Mouse (Mus musculus): ENCODE data around the gene Fbxl15. TPM values are rescaled to one million over a fixed set of nuclear protein-coding genes. Genes with fewer than 3 reads are reported as not detected.

The Fbxl15 gene
- polyA plus RNA-seq, 1 experiment = 15.3 TPM

- no peak overlapping the region for H3K4me2 ChIP-seq (ENCODE audit: low read depth)
- peaks cover 20% of the 10 kb centered on the region for H3K27me3 ChIP-seq (ENCODE audit: control insufficient read depth, insufficient read depth, insufficient read length)
- no peaks in the 10 kb centered on the region for H3K79me2 ChIP-seq (ENCODE audit: control insufficient read depth, insufficient read depth)
- H3ac ChIP-seq (ENCODE audit: control insufficient read depth, insufficient read length) = no peak overlapping the region
- H3K4me3 ChIP-seq = no peak overlapping the region
- TF ChIP-seq CEBPB (IDR thresholded peaks at IDR 0.05; ENCODE audit: insufficient read depth, poor library complexity, severe bottlenecking) = no peak
- TF ChIP-seq POLR2AphosphoS2 (IDR thresholded peaks at IDR 0.05; ENCODE audit: insufficient read length, low read depth) = peak; percentile 44
- H3K36me3 ChIP-seq (ENCODE audit: control insufficient read depth, insufficient read depth) = peaks cover 5% of the 10 kb centered on the region
Observed at GRCm38 (mm10) chr19:46314872-46315742, 12.9 kb upstream of the Fbxl15 start.

GRCm38 (mm10) chr19:46315752-46316610, 12.0 kb upstream of the Fbxl15 start:
- no peak overlapping the region for H3K4me3 ChIP-seq

DNA sequence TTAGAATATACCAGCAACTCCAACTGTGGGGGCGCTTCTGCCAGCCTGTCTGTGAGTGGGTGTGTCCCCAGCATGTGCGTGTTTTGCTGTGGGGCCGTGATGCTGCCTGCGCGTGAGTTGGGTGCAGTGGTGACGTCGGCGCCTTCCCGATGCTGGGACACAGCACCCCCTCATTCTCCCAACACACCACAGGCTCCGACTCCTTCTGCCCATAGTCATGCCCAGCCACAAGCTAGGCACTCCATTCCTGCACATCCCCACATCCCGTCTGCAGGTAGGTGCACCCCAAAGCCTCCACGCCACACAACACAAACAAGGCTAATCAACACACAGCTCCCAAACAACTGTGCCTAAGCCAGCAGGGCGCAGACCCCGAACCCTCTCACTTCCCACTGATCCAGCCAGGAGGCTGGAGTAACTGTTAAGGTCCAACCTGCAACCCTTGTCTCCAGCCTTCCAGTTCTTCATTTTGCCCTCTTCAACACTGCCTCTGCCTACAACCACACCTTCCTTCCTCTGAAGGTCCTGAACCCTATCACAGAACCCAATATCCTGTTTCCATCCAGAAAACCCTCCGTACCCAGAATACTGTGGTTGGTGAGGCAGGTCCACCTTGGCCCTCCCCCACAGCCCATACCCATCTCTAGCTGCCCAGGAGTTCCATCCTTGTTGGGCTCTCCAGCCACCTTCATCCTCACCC, 11.0 kb upstream of the Fbxl15 start:
- no peaks in the 10 kb centered on the region for H3K36me3 ChIP-seq (ENCODE audit: control insufficient read depth, insufficient read depth)
- peaks cover 26% of the 10 kb centered on the region for H3K27me3 ChIP-seq (ENCODE audit: control insufficient read depth, insufficient read depth, insufficient read length)
- TF ChIP-seq POLR2A (IDR thresholded peaks at IDR 0.05; ENCODE audit: insufficient read length, low read depth) (no peak), MYOD1 (IDR thresholded peaks at IDR 0.05; ENCODE audit: control insufficient read depth in 1 of 3, insufficient read length in 2 of 3, low read depth in 2 of 3) (no peak), SRF (IDR thresholded peaks at IDR 0.05; ENCODE audit: control insufficient read depth, insufficient read length, low read depth) (no peak), MAX (IDR thresholded peaks at IDR 0.05; ENCODE audit: low read depth) (no peak), TCF12 (IDR thresholded peaks at IDR 0.05; ENCODE audit: insufficient read depth, poor library complexity, severe bottlenecking) (no peak), POLR2AphosphoS2 (IDR thresholded peaks at IDR 0.05; ENCODE audit: insufficient read length, low read depth) (no peak), CEBPB (IDR thresholded peaks at IDR 0.05; ENCODE audit: insufficient read depth, poor library complexity, severe bottlenecking) (no peak), MYOG (IDR thresholded peaks at IDR 0.05; ENCODE audit: control insufficient read depth in 1 of 3, insufficient read depth in 1 of 3, insufficient read length in 2 of 3, low read depth in 2 of 3) (no peak), REST (IDR thresholded peaks at IDR 0.05; ENCODE audit: insufficient read depth, insufficient read length) (no peak), USF1 (IDR thresholded peaks at IDR 0.05; ENCODE audit: low read depth) (no peak), E2F4 (IDR thresholded peaks at IDR 0.05; ENCODE audit: insufficient read depth) (no peak), TCF3 (IDR thresholded peaks at IDR 0.05; ENCODE audit: insufficient read length, low read depth) (no peak)
- H3K4me2 ChIP-seq (ENCODE audit: low read depth) = peak overlapping the region; percentile 18
- H3K4me3 ChIP-seq = no peak overlapping the region
- H3K79me2 ChIP-seq (ENCODE audit: control insufficient read depth, insufficient read depth) = no peaks in the 10 kb centered on the region
- no peak overlapping the region for H3ac ChIP-seq (ENCODE audit: control insufficient read depth, insufficient read length)

More at GRCm38 (mm10) chr19:46315752-46316610, 12.0 kb upstream of the Fbxl15 start:
- Histone ChIP-seq H3K27me3 (ENCODE audit: control insufficient read depth, insufficient read depth, insufficient read length) (peaks cover 26% of the 10 kb centered on the region), H3K4me2 (ENCODE audit: low read depth) (no peak overlapping the region), H3K36me3 (ENCODE audit: control insufficient read depth, insufficient read depth) (peaks cover under 1% of the 10 kb centered on the region), H3K79me2 (ENCODE audit: control insufficient read depth, insufficient read depth) (no peaks in the 10 kb centered on the region), H3ac (ENCODE audit: control insufficient read depth, insufficient read length) (no peak overlapping the region)
- TF ChIP-seq SRF (IDR thresholded peaks at IDR 0.05; ENCODE audit: control insufficient read depth, insufficient read length, low read depth) (no peak), USF1 (IDR thresholded peaks at IDR 0.05; ENCODE audit: low read depth) (no peak), E2F4 (IDR thresholded peaks at IDR 0.05; ENCODE audit: insufficient read depth) (no peak), TCF12 (IDR thresholded peaks at IDR 0.05; ENCODE audit: insufficient read depth, poor library complexity, severe bottlenecking) (no peak), POLR2AphosphoS2 (IDR thresholded peaks at IDR 0.05; ENCODE audit: insufficient read length, low read depth) (peak; percentile 11), REST (IDR thresholded peaks at IDR 0.05; ENCODE audit: insufficient read depth, insufficient read length) (no peak), POLR2A (IDR thresholded peaks at IDR 0.05; ENCODE audit: insufficient read length, low read depth) (no peak), MAX (IDR thresholded peaks at IDR 0.05; ENCODE audit: low read depth) (no peak), CEBPB (IDR thresholded peaks at IDR 0.05; ENCODE audit: insufficient read depth, poor library complexity, severe bottlenecking) (no peak), TCF3 (IDR thresholded peaks at IDR 0.05; ENCODE audit: insufficient read length, low read depth) (no peak), MYOG (IDR thresholded peaks at IDR 0.05; ENCODE audit: control insufficient read depth in 1 of 3, insufficient read depth in 1 of 3, insufficient read length in 2 of 3, low read depth in 2 of 3) (peak in 1 of 3 experiments; percentile 13), MYOD1 (IDR thresholded peaks at IDR 0.05; ENCODE audit: control insufficient read depth in 1 of 3, insufficient read length in 2 of 3, low read depth in 2 of 3) (peak in 2 of 3 experiments; percentile 36 to 67)

DNA sequence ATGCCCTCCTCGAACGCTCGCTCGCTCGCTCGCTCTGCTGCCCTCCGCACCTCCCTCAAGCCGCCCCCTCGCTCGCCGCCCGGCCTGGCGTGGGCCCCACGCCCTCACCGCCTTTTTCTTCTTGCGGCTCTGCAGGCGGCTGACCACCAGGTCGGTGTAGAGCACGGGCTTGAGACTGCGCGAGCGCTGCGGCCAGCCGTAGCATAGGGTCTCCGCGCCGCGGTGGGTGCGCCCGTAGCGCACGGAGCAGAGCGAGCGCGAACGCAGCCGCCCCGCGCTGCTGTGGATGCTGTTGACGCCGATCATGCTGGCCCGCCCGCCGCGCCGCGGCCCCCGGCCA, 10.5 kb upstream of the Fbxl15 start:
- TF ChIP-seq POLR2A (IDR thresholded peaks at IDR 0.05; ENCODE audit: insufficient read length, low read depth) (no peak), REST (IDR thresholded peaks at IDR 0.05; ENCODE audit: insufficient read depth, insufficient read length) (no peak), SRF (IDR thresholded peaks at IDR 0.05; ENCODE audit: control insufficient read depth, insufficient read length, low read depth) (no peak), POLR2AphosphoS2 (IDR thresholded peaks at IDR 0.05; ENCODE audit: insufficient read length, low read depth) (no peak), MAX (IDR thresholded peaks at IDR 0.05; ENCODE audit: low read depth) (no peak), MYOG (IDR thresholded peaks at IDR 0.05; ENCODE audit: control insufficient read depth in 1 of 3, insufficient read depth in 1 of 3, insufficient read length in 2 of 3, low read depth in 2 of 3) (no peak), CEBPB (IDR thresholded peaks at IDR 0.05; ENCODE audit: insufficient read depth, poor library complexity, severe bottlenecking) (no peak), TCF12 (IDR thresholded peaks at IDR 0.05; ENCODE audit: insufficient read depth, poor library complexity, severe bottlenecking) (no peak), MYOD1 (IDR thresholded peaks at IDR 0.05; ENCODE audit: control insufficient read depth in 1 of 3, insufficient read length in 2 of 3, low read depth in 2 of 3) (no peak), E2F4 (IDR thresholded peaks at IDR 0.05; ENCODE audit: insufficient read depth) (no peak)
- Histone ChIP-seq H3K4me2 (ENCODE audit: low read depth) (peak overlapping the region; percentile 18), H3ac (ENCODE audit: control insufficient read depth, insufficient read length) (no peak overlapping the region), H3K36me3 (ENCODE audit: control insufficient read depth, insufficient read depth) (no peaks in the 10 kb centered on the region), H3K79me2 (ENCODE audit: control insufficient read depth, insufficient read depth) (no peaks in the 10 kb centered on the region), H3K4me3 (no peak overlapping the region), H3K27me3 (ENCODE audit: control insufficient read depth, insufficient read depth, insufficient read length) (peaks cover 31% of the 10 kb centered on the region)
